Mouse (Mus musculus) forebrain, embryonic 14.5 days (tissue): ENCODE measurements around the gene Aen. TPM values are rescaled to one million over a fixed set of nuclear protein-coding genes. Genes with fewer than 3 reads are reported as not detected.

Experiments used
- ATAC-seq: fragments of 200-750 bp; cut with Nextera tagmentation; 2 replicates; pipeline ENCODE4 v1.8.0; 2017; ENCODE audit warnings: mild to moderate bottlenecking, moderate library complexity
- DNase-seq: peaks from one replicate; pipeline ENCODE4 v3.0.0-alpha.2; 2015; ENCODE audit warnings: low spot score
- H3K27ac ChIP-seq: fragments of 300-500 bp; sonication (generic); 2 replicates; pipeline ENCODE4 v1.5.1; 2014; ENCODE audit warnings: low read depth, mild to moderate bottlenecking, control low read depth, low read length, moderate library complexity
- H3K27me3 ChIP-seq: fragments of 300-500 bp; sonication (generic); replicated peaks from 2 replicates; pipeline ENCODE4 v1.6.1; 2014; ENCODE audit warnings: low read length, control low read depth, mixed read lengths; ENCODE audit not compliant: control insufficient read depth, insufficient read depth
- H3K36me3 ChIP-seq: fragments of 300-500 bp; sonication (generic); 2 replicates; pipeline ENCODE4 v1.6.1; 2014; ENCODE audit warnings: low read length, control low read depth; ENCODE audit not compliant: control insufficient read depth, insufficient read depth
- H3K4me1 ChIP-seq: fragments of 300-500 bp; sonication (generic); 2 replicates; pipeline ENCODE4 v1.6.1; 2014; ENCODE audit warnings: antibody characterized with exemption, low read length, control low read depth; ENCODE audit not compliant: control insufficient read depth, insufficient read depth
- H3K4me2 ChIP-seq: fragments of 300-500 bp; sonication (generic); 2 replicates; pipeline ENCODE4 v1.6.1; 2014; ENCODE audit warnings: mild to moderate bottlenecking, control low read depth, low read length
- H3K4me3 ChIP-seq: fragments of 300-500 bp; sonication (generic); 2 replicates; pipeline ENCODE4 v1.5.1; 2014; ENCODE audit warnings: low read depth, low read length, control low read depth
- H3K9ac ChIP-seq: fragments of 300-500 bp; sonication (generic); 2 replicates; pipeline ENCODE4 v1.6.1; 2014; ENCODE audit warnings: mild to moderate bottlenecking, low read length, control low read depth, moderate library complexity
- H3K9me3 ChIP-seq: fragments of 300-500 bp; sonication (generic); replicated peaks from 2 replicates; pipeline ENCODE4 v1.6.1; 2016; ENCODE audit warnings: low read length, control low read depth, mixed read lengths; ENCODE audit not compliant: control insufficient read depth
- WGBS: fragments of 180-500 bp; shearing (Covaris S2); extraction: QIAGEN DNeasy Blood & Tissue Kit; methylation state at CpG from one replicate; pipeline ENCODE4 v1.1.7; 2014; 5-methylcytosine and 5-hydroxymethylcytosine counted together
- polyA plus RNA-seq: library from polyadenylated mRNA; unstranded; fragments of >200 nt; fragmentation: Nextera tagmentation; extraction: Ambion mirVana; gene quantifications from 2 replicates; pipeline ENCODE4 v1.2.1, GENCODE M21; 2014

The Aen gene
- polyA plus RNA-seq = 42.2 and 44.0 TPM in 2 replicates

- Histone ChIP-seq H3K27me3 (no peaks in the 10 kb centered on the region), H3K9ac (peak within 1 kb of the TSS; percentile 75), H3K4me1 (peaks cover 10% of the 10 kb centered on the region; the same call in 1 of the 2 replicates), H3K36me3 (no peaks in the 10 kb centered on the region), H3K27ac (no peak within 1 kb of the TSS), H3K4me2 (peak within 1 kb of the TSS; percentile 83), H3K9me3 (no peaks in the 10 kb centered on the region), H3K4me3 (peak within 1 kb of the TSS; percentile 79)
- under 1% methylated on average over 53 of the region's 53 CpGs for WGBS
- ATAC-seq (peak; percentile 98), DNase-seq (peak; percentile 98)
Observed at GRCm38 (mm10) chr7:78895653-78896333, at the start of gene Aen. Gene Aen, plus strand, starts transcription at chr7:78895854.

DNA sequence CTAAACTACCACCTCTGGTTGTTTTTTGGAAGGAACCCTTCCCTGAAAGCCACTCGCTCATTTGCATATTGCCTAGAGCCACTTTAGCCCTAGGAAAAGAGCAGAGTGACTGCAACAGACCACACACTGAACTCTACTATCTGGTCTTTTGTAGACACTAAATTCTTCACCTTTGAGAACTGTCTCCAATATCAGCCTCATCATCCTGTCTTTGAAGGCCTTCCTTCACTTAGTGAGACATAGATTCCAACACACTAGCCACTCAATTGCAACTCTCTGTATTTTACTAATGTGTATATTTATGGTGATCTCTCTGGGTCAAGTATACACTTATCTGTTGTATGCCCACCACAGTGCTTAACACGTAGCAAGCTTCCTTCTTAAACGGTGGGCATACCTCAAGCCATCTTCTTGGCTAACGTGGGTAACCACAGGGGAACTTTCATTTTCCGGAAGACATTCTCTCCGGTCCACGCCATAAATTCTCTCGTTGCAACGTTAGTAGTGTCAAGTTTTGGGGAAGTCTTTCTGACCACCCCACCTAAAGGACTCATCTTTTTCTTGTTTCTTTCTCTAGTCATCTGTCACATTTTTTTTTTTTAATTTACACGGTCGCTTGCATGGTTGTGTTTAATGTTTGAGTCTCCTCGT, 49.5 kb upstream of the Aen start:
- peaks cover 6% of the 10 kb centered on the region; the same call in 1 of the 2 replicates for H3K4me1 ChIP-seq
- H3K9ac ChIP-seq = peak overlapping the region; percentile 93
- no peak overlapping the region for H3K27ac ChIP-seq
- H3K4me2 ChIP-seq = peak overlapping the region; percentile 69
- ATAC-seq (no peak), DNase-seq (no peak)
- peaks cover 29% of the 10 kb centered on the region for H3K36me3 ChIP-seq
- peak overlapping the region; percentile 87 for H3K4me3 ChIP-seq
- no peaks in the 10 kb centered on the region for H3K27me3 ChIP-seq
- no peaks in the 10 kb centered on the region for H3K9me3 ChIP-seq
- WGBS = 40% methylated on average over 12 of the region's 12 CpGs

DNA sequence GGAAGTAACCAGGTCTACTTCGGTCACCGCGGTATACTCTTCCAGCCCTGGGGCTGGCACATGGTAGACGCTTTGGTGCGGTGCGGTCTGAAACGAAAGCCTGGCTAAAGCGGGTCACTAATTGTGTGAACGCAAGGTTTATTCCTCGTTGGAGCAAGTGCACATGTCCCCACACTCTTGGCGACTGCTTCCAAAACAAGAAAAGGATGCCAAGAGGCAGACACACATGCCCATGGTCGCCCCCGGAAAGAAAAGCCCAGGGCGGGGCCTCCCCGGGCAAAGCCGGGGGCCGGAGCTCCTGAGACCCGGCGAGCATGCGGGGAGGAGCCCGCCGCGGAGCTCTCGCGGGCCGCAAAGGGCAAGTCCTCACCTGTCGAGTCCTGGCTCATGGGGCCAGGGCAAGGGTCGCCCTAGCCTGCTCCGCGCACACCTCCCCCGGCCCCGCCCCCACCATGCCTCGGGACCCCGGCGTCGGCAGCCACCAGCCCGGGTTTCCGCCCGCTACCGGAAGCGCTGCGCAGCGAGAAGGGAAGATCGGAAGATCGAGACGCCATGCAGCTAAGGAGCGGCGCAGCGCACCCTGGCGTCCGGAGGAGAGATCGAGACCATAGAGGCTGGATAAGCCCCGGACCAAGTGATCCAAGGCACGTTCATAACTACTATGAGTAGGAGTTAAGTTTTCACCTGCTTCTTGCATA, 48.8 kb upstream of the Aen start, which contains the start of gene Det1:
Gene Det1 (minus strand): TSS at position 527 of the 698 bp plus-strand sequence.
- Histone ChIP-seq H3K4me2 (peak within 1 kb of the TSS; percentile 69), H3K4me3 (peak within 1 kb of the TSS; percentile 87), H3K27me3 (no peaks in the 10 kb centered on the region), H3K36me3 (peaks cover 22% of the 10 kb centered on the region), H3K9me3 (no peaks in the 10 kb centered on the region), H3K9ac (peak within 1 kb of the TSS; percentile 93), H3K4me1 (peaks cover 6% of the 10 kb centered on the region; the same call in 1 of the 2 replicates), H3K27ac (peak within 1 kb of the TSS; percentile 72; the same call in 1 of the 2 replicates)
- peak; percentile 96 for ATAC-seq
- DNase-seq = peak; percentile 97
- under 1% methylated on average over 54 of the region's 54 CpGs for WGBS

GRCm38 (mm10) chr7:78854051-78854450, 41.6 kb upstream of the Aen start:
- no peaks in the 10 kb centered on the region for H3K27me3 ChIP-seq
- DNase-seq (no peak), ATAC-seq (no peak)
- H3K4me3 ChIP-seq = no peak overlapping the region
- WGBS = 77% methylated on average over 4 of the region's 4 CpGs
- H3K4me1 ChIP-seq = no peaks in the 10 kb centered on the region
- no peaks in the 10 kb centered on the region for H3K36me3 ChIP-seq
- H3K9ac ChIP-seq = no peak overlapping the region
- no peaks in the 10 kb centered on the region for H3K9me3 ChIP-seq
- no peak overlapping the region for H3K4me2 ChIP-seq
- H3K27ac ChIP-seq = no peak overlapping the region

DNA sequence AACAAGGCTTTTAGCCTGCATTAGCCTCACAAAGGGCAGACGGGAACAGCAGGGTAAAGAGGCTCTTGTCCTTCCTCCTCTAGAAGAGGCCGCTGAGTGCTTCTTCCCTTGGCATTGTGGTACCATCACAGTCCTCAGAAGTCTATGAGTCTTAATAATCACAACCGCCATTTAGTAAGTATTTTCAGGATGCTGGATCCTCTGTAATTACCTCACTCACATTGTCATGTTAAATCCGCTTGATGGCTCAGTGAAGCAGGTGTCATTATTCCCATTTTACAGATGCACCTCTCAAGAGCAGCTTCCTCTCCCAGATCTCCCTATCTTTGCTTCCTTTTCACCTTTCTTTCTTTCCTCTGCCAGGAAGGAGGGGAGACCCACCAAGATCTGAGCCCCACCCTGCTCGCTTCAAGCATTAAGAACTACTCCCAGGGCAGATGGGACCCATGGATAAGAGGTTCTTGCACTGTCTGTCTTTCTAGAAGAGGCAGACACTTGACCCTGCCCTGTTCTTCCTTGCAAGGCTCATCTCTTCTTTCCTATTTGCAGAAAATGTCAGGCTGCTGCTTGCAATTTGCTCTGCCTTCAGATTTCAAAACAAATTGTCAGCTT, 40.5 kb upstream of the Aen start:
- no peak overlapping the region for H3K27ac ChIP-seq
- no peak overlapping the region for H3K9ac ChIP-seq
- H3K9me3 ChIP-seq = no peaks in the 10 kb centered on the region
- no peak overlapping the region for H3K4me2 ChIP-seq
- H3K4me1 ChIP-seq = no peaks in the 10 kb centered on the region
- H3K27me3 ChIP-seq = no peaks in the 10 kb centered on the region
- WGBS = 60% methylated on average over 5 of the region's 5 CpGs
- no peaks in the 10 kb centered on the region for H3K36me3 ChIP-seq
- no peak for ATAC-seq
- H3K4me3 ChIP-seq = no peak overlapping the region
- no peak for DNase-seq

DNA sequence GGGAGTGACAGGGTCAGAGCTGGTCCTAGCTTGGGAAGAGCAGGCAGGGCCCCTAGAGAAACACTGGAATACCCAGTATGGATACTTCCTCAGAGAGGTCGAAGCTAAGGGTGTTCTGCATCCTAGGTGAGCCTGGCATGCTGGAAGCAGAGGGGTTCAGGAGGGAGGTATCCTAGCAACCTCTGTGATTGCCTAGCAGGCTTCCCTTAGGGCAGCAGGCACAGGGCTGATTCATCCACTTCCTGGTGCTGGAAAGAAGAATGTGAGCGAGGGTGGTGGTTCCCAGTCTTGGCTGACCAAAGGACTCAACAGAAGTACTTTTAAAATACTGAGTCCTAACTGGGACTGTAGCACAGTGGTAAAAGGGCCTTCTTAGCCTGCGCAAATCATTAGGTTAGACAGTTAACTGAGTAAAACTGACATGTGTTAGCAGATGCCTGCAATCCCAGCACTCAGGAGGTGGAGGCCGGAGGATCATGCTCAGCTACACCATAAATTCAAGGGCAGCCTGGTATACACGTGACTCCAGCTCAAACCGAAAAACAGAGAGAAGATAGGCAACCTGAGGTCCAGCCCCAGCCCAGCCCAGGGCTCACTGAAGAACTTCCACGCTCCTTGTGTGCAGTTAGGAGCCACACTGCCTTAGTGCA, 31.7 kb upstream of the Aen start:
- DNase-seq = no peak
- Histone ChIP-seq H3K4me2 (no peak overlapping the region), H3K27me3 (no peaks in the 10 kb centered on the region), H3K4me3 (no peak overlapping the region), H3K9me3 (no peaks in the 10 kb centered on the region), H3K4me1 (no peaks in the 10 kb centered on the region), H3K36me3 (no peaks in the 10 kb centered on the region), H3K27ac (no peak overlapping the region), H3K9ac (no peak overlapping the region)
- ATAC-seq = no peak
- 70% methylated on average over 7 of the region's 7 CpGs for WGBS

DNA sequence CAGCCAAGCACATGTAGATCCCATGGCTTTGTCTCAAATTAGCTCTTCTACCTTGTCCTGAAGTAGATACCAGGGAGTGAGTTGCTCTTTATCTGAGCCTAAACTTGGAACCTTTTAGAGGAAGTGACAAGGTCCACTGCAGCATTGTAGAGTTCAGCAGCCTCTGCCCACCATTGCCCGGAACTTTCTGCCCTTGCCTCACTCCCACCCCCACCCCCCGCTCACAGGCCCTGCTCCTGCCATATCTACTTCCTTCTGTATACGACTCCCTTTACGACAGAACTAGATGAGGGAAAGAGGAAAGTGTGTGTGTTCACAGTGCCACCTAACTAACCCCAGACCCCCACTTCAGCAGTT, 31.2 kb upstream of the Aen start:
- ATAC-seq (no peak), DNase-seq (no peak)
- H3K4me2 ChIP-seq = no peak overlapping the region
- H3K9ac ChIP-seq = no peak overlapping the region
- H3K36me3 ChIP-seq = no peaks in the 10 kb centered on the region
- no peak overlapping the region for H3K27ac ChIP-seq
- H3K4me3 ChIP-seq = no peak overlapping the region
- no peaks in the 10 kb centered on the region for H3K4me1 ChIP-seq
- H3K9me3 ChIP-seq = no peaks in the 10 kb centered on the region
- H3K27me3 ChIP-seq = no peaks in the 10 kb centered on the region
- WGBS = 82% methylated on average over 4 of the region's 4 CpGs

DNA sequence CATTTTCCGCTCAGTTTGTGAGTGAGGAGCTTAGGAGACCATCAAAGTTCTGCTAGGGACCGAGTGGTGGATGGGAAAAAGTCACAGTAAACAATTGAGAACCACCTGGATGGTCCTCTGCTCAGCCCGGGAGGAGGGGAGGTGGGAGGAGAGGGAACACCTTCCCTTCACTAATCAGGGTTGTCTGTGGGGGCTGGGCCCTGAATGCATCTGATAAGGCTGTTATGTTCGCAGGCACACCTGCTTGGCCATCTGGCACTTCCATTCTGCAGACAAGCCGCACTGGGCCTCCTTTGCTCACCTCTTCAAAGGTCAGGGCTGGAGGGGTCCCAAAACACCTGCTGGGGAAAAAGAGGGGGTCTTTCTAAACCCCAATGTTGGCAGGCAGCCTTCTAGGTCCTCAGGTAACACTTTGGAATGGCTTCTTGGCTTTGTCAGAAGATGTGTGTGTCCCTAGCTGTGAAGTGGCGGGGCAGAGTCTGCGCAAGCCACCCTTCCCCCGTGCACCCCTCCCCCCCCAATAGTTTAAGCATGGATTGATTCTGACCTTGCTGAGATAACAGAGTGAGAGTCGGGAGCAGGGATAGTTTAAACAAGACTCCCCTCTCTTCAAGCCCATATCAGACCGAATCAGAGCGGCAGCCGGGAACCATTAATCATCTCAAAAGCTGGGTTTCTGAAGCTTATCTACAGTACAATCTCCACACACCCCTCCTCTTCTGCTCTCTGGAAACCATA, 30.3 kb upstream of the Aen start:
- Histone ChIP-seq H3K9me3 (no peaks in the 10 kb centered on the region), H3K36me3 (no peaks in the 10 kb centered on the region), H3K9ac (no peak overlapping the region), H3K4me1 (no peaks in the 10 kb centered on the region), H3K27me3 (no peaks in the 10 kb centered on the region), H3K27ac (no peak overlapping the region), H3K4me3 (no peak overlapping the region), H3K4me2 (no peak overlapping the region)
- WGBS = 73% methylated on average over 12 of the region's 12 CpGs
- no peak for ATAC-seq
- no peak for DNase-seq
